ENCODE assay signal across 11 mouse cellular contexts in genomic region chr9:49050901-49051300, GRCm38 (mm10). TPM values are rescaled to one million over a fixed set of nuclear protein-coding genes. Genes with fewer than 3 reads are reported as not detected.
DNase-seq lines count a peak whose midpoint lies in the region.
"Had no signal": no experiment of that assay in that cellular context is flagged by ENCODE, and none has a peak within 500 bp of the region (broad histone marks: within the 10 kb centered on the region; RNA-seq: fewer than 3 reads in every experiment).

No protein-coding gene starts in this region.

- peak; percentile 17 to 43 for DNase-seq in adrenal gland, adult (ENCODE audit: inconsistent age in 2 of 2, low spot score in 1 of 2)
- no peak for DNase-seq in adrenal gland, adult 8-10 months
- DNase-seq in adrenal gland, postnatal 36 days = peak; percentile 5 to 17
- no peak for DNase-seq in adrenal gland, adult 18-20 months (ENCODE audit: low spot score in 2 of 2)
- DNase-seq in testis, postnatal 14 days (ENCODE audit: low spot score) = peak; percentile 38
- DNase-seq in testis, postnatal 10 days (ENCODE audit: low spot score) = no peak
- DNase-seq in naive thymus-derived CD4-positive, alpha-beta T cell, adult 2 months (ENCODE audit: low read depth) = peak; percentile 7
- no peak for DNase-seq in lung, adult 18-20 months

RNA-seq across cellular contexts. Expression of gene Zw10, which starts 4.5 kb away (rescaled TPM):
- total RNA-seq in adrenal gland, adult 8-10 months (2022) = 10 to 100 TPM; 14.6 to 22.2 (median 19.4) TPM
- 10 to 100 TPM; 16.0 to 18.0 TPM for total RNA-seq in adrenal gland, postnatal 36 days (2021)
- 10 to 100 TPM; 16.2 to 17.7 TPM for total RNA-seq in adrenal gland, adult 18-20 months (2021)

RNA-seq across cellular contexts. Expression of gene Tmprss5, which starts 30.2 kb away (rescaled TPM):
- total RNA-seq in adrenal gland, adult 8-10 months (2022) = 1 to 10 TPM in 2 of 4 experiments, under 1 TPM in 2; 0.42 to 1.1 (median 0.86) TPM
- total RNA-seq in adrenal gland, postnatal 36 days (2021) = under 1 TPM; 0.23 to 0.26 TPM
- total RNA-seq in adrenal gland, adult 18-20 months (2021) = under 1 TPM; 0.50 to 0.51 TPM
- total RNA-seq: common myeloid progenitor, adult 5-6 weeks; heart, postnatal 25 days; hematopoietic stem cell, adult 5-6 weeks had no signal

Comparison
In these comparisons a context has a peak if more than half of its experiments do, and no peak if none do; other contexts are left out.
1. DNase-seq: peak in adrenal gland, adult (2 of 2), adrenal gland, postnatal 36 days (2 of 2), testis, postnatal 14 days (single experiment) and naive thymus-derived CD4-positive, alpha-beta T cell, adult 2 months (single experiment); none in adrenal gland, adult 8-10 months (single experiment), adrenal gland, adult 18-20 months (0 of 2), testis, postnatal 10 days (single experiment) and lung, adult 18-20 months (0 of 2).